Mouse (Mus musculus) layer of hippocampus, adult 9-10 months (tissue): ENCODE data around the gene Erc2.

Experiments
- DNase-seq: peaks from one replicate; pipeline ENCODE4 v3.0.0; 2022; ENCODE audit warnings: low spot score

Erc2 gene

GRCm38 (mm10) chr14:27667016-27667852, 45.0 kb downstream of the Erc2 start:
- no peak for DNase-seq

GRCm38 (mm10) chr14:27668151-27668550, 45.9 kb downstream of the Erc2 start:
- DNase-seq, result no peak

- no peak for DNase-seq
These were observed 47.7 kb downstream of the Erc2 start for GRCm38 (mm10) chr14:27669939-27670338.

GRCm38 (mm10) chr14:27672761-27673160, 50.5 kb downstream of the Erc2 start:
- DNase-seq, result no peak

- no peak for DNase-seq
These were observed 51.9 kb downstream of the Erc2 start for GRCm38 (mm10) chr14:27674096-27674495.

- no peak for DNase-seq
These were observed 52.3 kb downstream of the Erc2 start for GRCm38 (mm10) chr14:27674561-27674960.

GRCm38 (mm10) chr14:27675071-27675470, 52.8 kb downstream of the Erc2 start:
- no peak for DNase-seq

- DNase-seq, result no peak
These were observed 60.3 kb downstream of the Erc2 start for GRCm38 (mm10) chr14:27682368-27683052.

- DNase-seq, result no peak
These were observed 73.6 kb downstream of the Erc2 start for GRCm38 (mm10) chr14:27695781-27696180.

- DNase-seq, result no peak
These were observed 95.1 kb downstream of the Erc2 start for GRCm38 (mm10) chr14:27717364-27717763.

GRCm38 (mm10) chr14:27719601-27720000, 97.4 kb downstream of the Erc2 start:
- DNase-seq, result no peak

GRCm38 (mm10) chr14:27720944-27721343, 98.7 kb downstream of the Erc2 start:
- DNase-seq, result no peak

GRCm38 (mm10) chr14:27721759-27722158, 99.5 kb downstream of the Erc2 start:
- no peak for DNase-seq

GRCm38 (mm10) chr14:27727541-27727940, 105.3 kb downstream of the Erc2 start:
- no peak for DNase-seq

- no peak for DNase-seq
These were observed 108.9 kb downstream of the Erc2 start for GRCm38 (mm10) chr14:27731086-27731485.

GRCm38 (mm10) chr14:27739436-27739835, 117.2 kb downstream of the Erc2 start:
- DNase-seq, result no peak

- DNase-seq, result peak; percentile 77
These were observed 119.2 kb downstream of the Erc2 start for GRCm38 (mm10) chr14:27741248-27741916.

GRCm38 (mm10) chr14:27754340-27754739, 132.1 kb downstream of the Erc2 start:
- DNase-seq, result no peak

GRCm38 (mm10) chr14:27756901-27757300, 134.7 kb downstream of the Erc2 start:
- DNase-seq, result no peak

- no peak for DNase-seq
These were observed 136.0 kb downstream of the Erc2 start for GRCm38 (mm10) chr14:27758230-27758629.

GRCm38 (mm10) chr14:27759069-27759628, 136.9 kb downstream of the Erc2 start:
- DNase-seq, result no peak

- DNase-seq, result no peak
These were observed 137.8 kb downstream of the Erc2 start for GRCm38 (mm10) chr14:27759982-27760381.
